Mouse (Mus musculus) cerebellum, adult (tissue): ENCODE data around the gene Lamc1.

Experiments used
- ATAC-seq: cut with Nextera tagmentation; 2 replicates; pipeline ENCODE4 v1.9.2; 2017; ENCODE audit warnings: mild to moderate bottlenecking, moderate library complexity, mixed read lengths; ENCODE audit not compliant: insufficient number of reproducible peaks, low FRiP score, low TSS enrichment

Gene Lamc1

DNA sequence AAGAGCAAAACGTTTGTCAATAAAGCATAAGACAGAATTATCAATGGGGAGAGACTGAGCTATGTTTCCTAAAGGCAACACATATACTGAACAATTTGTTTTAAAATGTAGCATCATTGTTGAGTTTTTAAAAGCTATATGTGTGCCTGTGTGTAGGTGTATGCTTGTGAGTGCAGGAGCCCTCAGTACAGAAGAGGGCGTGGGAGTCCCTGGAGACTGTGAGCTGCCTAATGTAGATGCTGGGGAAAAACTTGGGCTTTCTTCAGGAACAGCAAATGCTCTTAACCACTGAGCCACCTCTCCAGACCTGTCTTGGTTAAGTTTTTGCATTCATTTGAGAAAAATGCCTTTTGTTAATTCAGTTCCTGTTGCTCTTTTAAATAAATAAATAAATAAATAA is 122.4 kb downstream of the Lamc1 start:
- ATAC-seq = no peak

GRCm38 (mm10) chr1:153202195-153202594 is 130.4 kb downstream of the Lamc1 start:
- ATAC-seq = no peak

DNA sequence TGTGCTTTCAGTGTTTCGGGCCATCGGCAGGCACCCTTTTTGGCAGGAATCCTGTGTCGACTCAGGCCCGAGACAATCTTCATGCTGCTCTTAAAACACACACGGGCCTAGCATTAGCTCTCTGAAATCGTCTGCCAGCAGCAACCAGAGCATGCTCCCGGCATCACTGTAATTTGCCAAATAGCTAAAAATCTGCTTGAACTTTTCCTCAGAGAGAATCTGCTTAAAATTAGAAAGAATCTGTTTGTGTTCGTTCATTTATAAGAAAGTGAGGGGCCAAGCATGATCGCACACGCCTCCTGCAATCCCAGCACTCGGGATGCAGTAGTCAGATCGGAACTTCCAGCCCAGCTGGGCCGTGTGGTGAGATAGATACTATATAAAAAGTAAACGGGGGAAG is 131.1 kb downstream of the Lamc1 start:
- no peak for ATAC-seq

DNA sequence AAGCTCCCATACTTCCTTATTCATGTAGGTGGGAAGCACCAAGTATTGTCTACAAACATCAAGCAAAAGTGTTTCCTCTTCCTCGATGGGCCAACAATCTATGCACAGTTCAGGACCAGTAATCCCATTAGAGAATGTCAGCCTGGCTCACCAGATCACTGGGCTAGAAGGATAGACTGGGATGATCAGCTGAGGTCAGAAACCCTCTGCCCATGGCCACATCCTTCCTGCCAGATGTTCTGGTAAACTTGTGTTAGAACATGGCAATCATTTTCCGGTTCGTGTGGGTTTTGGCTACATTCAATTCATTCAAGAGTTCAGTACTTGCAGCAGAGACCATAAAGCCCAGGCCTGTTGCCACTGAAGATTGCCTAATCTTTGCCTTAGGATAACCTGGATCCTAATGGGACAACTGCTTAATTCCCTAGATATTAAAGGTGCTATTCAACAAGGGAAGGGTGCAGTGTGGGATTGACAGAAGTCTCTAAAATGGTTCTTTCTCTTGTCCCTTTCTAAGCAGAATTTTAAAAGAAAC is 135.2 kb downstream of the Lamc1 start:
- no peak for ATAC-seq

- no peak for ATAC-seq
Measured at GRCm38 (mm10) chr1:153192945-153193344, 139.6 kb downstream of the Lamc1 start.

GRCm38 (mm10) chr1:153192379-153192778 is 140.2 kb downstream of the Lamc1 start:
- ATAC-seq = no peak

GRCm38 (mm10) chr1:153191943-153192329 is 140.7 kb downstream of the Lamc1 start:
- ATAC-seq = no peak

DNA sequence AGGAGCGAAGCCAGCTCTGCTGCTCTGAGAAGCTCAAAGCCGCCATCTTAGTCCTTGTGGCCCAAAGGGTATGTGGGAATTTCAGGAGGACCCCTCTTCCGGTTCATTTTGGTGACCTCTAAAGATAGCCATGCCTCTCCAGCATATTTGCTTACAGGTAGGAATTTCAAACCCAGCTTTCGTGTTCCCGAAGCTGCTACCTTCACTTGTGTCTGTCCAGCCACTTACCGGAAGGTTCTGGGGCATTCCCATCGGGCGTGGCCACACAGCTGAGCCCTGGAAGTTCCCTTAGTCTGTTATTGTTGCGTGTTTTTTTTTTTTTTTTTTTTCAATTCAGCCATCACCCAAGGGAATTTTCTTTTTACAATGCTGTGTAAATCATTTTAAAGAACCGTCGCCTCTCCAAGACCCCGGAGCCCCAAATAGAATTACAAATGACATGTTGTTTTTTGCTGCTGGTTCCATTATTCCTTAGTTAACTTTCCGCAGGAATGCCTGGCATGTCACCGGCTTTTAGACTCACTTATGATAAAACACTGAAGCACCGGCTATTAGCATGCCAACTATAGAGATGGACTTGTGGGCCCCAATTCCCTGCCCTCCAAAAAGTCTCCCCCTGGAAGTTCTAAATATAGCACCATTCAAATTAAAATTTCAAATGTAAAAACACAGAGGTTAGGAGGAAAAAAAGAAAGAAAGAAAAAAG is 141.2 kb downstream of the Lamc1 start:
- no peak for ATAC-seq

- ATAC-seq = no peak
Measured at GRCm38 (mm10) chr1:153188081-153188480, 144.5 kb downstream of the Lamc1 start.

DNA sequence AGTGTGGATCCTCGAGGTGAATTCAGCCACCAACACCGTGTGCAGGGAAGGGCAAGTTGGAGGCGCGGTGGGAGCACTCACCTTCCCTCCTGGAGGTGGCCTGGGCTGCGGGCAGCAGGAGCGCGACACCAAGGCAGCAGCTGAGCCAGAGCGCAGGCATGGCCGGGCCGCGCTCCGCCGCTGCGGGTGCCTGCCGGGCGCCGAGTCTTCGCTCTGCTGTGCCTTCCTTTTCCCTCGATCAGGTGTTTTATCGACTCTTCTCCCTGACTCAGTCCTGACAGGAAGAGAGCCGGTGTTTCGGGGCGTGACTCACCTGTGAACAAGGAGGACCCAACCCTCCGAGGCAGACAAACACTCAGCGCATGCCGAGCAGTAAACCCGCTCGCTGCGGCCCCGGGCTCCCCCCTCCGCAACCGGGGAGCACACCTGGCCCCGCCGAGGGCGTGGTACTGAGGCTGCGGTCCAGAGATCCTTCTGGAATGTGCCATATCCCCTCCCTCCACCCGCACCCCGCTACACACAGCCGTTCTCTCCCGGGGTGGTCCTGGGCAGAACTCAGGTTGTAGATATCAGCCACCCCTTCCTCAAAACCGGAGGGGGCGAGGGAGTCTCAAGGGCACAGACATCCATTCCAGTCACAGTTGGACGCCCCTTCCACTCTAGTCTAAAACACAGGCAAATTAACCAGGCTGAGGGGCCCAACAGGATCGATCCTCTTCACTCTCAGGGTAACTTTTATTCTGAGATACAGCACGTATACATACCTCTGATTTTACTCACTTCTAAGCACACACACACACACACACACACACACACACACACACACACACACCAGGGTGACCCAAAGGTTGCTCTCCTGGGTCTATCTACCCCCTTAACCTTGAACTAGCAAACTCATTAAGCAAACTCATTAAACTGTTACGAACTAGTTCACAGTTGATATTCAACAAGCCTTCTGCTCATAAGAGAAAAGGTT is 146.5 kb downstream of the Lamc1 start, which contains the start of gene Lamc2:
TSS of gene Lamc2 (minus strand) at position 620 of the 976 bp plus-strand sequence.
- ATAC-seq = peak; percentile 69; the same call in 1 of the 2 replicates

GRCm38 (mm10) chr1:153180586-153181289 is 151.8 kb downstream of the Lamc1 start:
- peak; percentile 81 for ATAC-seq

GRCm38 (mm10) chr1:153180160-153180559 is 152.4 kb downstream of the Lamc1 start:
- ATAC-seq = no peak

DNA sequence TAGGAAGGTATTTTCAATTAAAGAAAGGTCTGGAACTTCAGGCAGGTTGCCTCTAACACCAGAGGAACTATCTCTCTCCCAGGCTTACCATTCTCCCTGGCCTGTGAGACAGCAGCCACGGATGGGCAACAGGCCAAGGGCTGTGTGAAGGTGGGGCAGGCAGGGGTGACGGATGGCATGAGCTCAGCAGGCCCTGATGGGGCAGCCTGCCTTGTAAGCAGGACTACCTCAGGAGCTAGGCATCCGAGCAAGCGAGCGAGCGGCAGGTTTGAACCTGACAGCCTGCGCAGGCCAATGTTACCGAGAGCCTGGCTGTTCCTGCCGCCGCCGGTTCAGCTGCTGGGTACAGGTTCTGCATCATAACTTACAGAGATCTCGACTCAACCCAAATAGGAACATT is 157.8 kb downstream of the Lamc1 start:
- ATAC-seq = peak; percentile 83

- no peak for ATAC-seq
Measured at GRCm38 (mm10) chr1:153173276-153173675, 159.3 kb downstream of the Lamc1 start.

GRCm38 (mm10) chr1:153172291-153172731 is 160.3 kb downstream of the Lamc1 start:
- ATAC-seq = no peak

DNA sequence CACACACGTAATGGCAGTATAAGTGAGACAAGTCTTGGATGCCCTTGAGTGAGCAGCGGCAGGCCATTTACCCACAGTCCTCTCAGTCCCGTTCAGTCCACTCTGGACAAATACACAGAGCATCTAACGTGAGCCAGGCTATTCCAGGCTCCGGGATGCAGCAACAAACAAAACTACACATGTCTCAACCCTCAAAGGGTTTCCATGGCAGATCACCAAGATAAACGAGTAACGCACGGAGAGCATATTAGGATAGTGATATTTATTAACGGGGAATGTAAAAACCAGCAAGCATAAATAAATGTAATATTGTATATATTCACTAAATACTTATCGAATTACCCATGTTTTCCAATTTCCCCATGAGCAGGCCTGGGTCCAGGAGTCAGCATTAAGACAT is 161.6 kb downstream of the Lamc1 start:
- ATAC-seq = no peak
